Mouse (Mus musculus): ENCODE results near the gene Kiz.

The Kiz gene

GRCm38 (mm10) chr2:146855599-146856039 is at the start of gene Kiz:
Gene Kiz, plus strand, starts transcription at chr2:146855864.
- DNase-seq, result peak; percentile 94 to 95

- no peak for DNase-seq
Measured at GRCm38 (mm10) chr2:146809706-146810256, 45.9 kb upstream of the Kiz start.

GRCm38 (mm10) chr2:146810695-146811094 is 45.0 kb upstream of the Kiz start:
- no peak for DNase-seq

- no peak for DNase-seq
Measured at GRCm38 (mm10) chr2:146814978-146815377, 40.7 kb upstream of the Kiz start.

- DNase-seq, result no peak
Measured at GRCm38 (mm10) chr2:146819065-146819464, 36.6 kb upstream of the Kiz start.

GRCm38 (mm10) chr2:146823483-146823951 is 32.1 kb upstream of the Kiz start:
- DNase-seq, result no peak

GRCm38 (mm10) chr2:146824043-146824442 is 31.6 kb upstream of the Kiz start:
- DNase-seq, result no peak

- no peak for DNase-seq
Measured at GRCm38 (mm10) chr2:146828006-146828405, 27.7 kb upstream of the Kiz start.

- DNase-seq, result no peak
Measured at GRCm38 (mm10) chr2:146833222-146834063, 22.2 kb upstream of the Kiz start.

GRCm38 (mm10) chr2:146834064-146834313 is 21.7 kb upstream of the Kiz start:
- peak in 1 of 2 experiments; percentile 10 for DNase-seq

- no peak for DNase-seq
Measured at GRCm38 (mm10) chr2:146834314-146835201, 21.1 kb upstream of the Kiz start.

- DNase-seq, result no peak
Measured at GRCm38 (mm10) chr2:146835241-146835990, 20.2 kb upstream of the Kiz start.

- DNase-seq, result no peak
Measured at GRCm38 (mm10) chr2:146836246-146836645, 19.4 kb upstream of the Kiz start.

GRCm38 (mm10) chr2:146836871-146837550 is 18.7 kb upstream of the Kiz start:
- DNase-seq, result no peak

- no peak for DNase-seq
Measured at GRCm38 (mm10) chr2:146837653-146838052, 18.0 kb upstream of the Kiz start.

- no peak for DNase-seq
Measured at GRCm38 (mm10) chr2:146838596-146839302, 16.9 kb upstream of the Kiz start.

- DNase-seq, result no peak
Measured at GRCm38 (mm10) chr2:146839303-146840030, 16.2 kb upstream of the Kiz start.

- no peak for DNase-seq
Measured at GRCm38 (mm10) chr2:146847863-146848262, 7.8 kb upstream of the Kiz start.

GRCm38 (mm10) chr2:146856120-146856519 is 456 bp downstream of the Kiz start:
- DNase-seq, result no peak

- no peak for DNase-seq
Measured at GRCm38 (mm10) chr2:146856853-146857252, 1.2 kb downstream of the Kiz start.

- DNase-seq, result no peak
Measured at GRCm38 (mm10) chr2:146865781-146866180, 10.1 kb downstream of the Kiz start.

Measured in cerebellum, adult 18-20 months (tissue).